11 mouse cellular contexts compared by ENCODE assay signal in genomic region chr10:86193863-86194434, GRCm38 (mm10).
A peak's percentile ranks its signal among the peaks of the same experiment; 100 is the strongest.
DNase-seq lines count a peak whose midpoint lies in the region; ATAC-seq and TF ChIP-seq lines count a peak whose summit lies in the region.
"Had no signal": no experiment of that assay in that cellular context is flagged by ENCODE, and none has a peak within 500 bp of the region (broad histone marks: within the 10 kb centered on the region; RNA-seq: fewer than 3 reads in every experiment).

No protein-coding gene starts in this region.

- 44% methylated on average over 4 of the region's 4 CpGs for WGBS in heart, adult 2 months
- WGBS in lung, postnatal 0 days = 34% methylated on average over 4 of the region's 4 CpGs
- WGBS in embryonic facial prominence, embryonic 10.5 days = 50% methylated on average over 4 of the region's 4 CpGs
- WGBS in limb, embryonic 12.5 days = 55% methylated on average over 4 of the region's 4 CpGs

- no peak overlapping the region for H3K9ac ChIP-seq in heart, adult 2 months (ENCODE audit: low read depth, low read length)
- H3K9ac ChIP-seq in lung, postnatal 0 days (replicated peaks; ENCODE audit: low read depth) = no peak overlapping the region
- no peak overlapping the region for H3K9ac ChIP-seq in limb, embryonic 12.5 days (replicated peaks)
- H3K9ac ChIP-seq: heart, embryonic 15.5 days; liver, embryonic 12.5 days had no signal

- no peak for TF ChIP-seq CTCF in heart, adult 2 months (IDR thresholded peaks at IDR 0.05)
- TF ChIP-seq CTCF in lung, postnatal 0 days (IDR thresholded peaks at IDR 0.05) = no peak

- peaks cover 3% of the 10 kb centered on the region; the same call in 1 of the 2 replicates for H3K4me1 ChIP-seq in heart, adult 2 months (ENCODE audit: control insufficient read depth, insufficient read depth, low read length)
- no peaks in the 10 kb centered on the region; the same call in 1 of the 2 replicates for H3K4me1 ChIP-seq in lung, postnatal 0 days (ENCODE audit: insufficient read depth, low read depth, low read length)
- H3K4me1 ChIP-seq in embryonic facial prominence, embryonic 10.5 days = peaks cover 14% of the 10 kb centered on the region
- peaks cover 16% of the 10 kb centered on the region for H3K4me1 ChIP-seq in limb, embryonic 12.5 days (replicated peaks)
- H3K4me1 ChIP-seq: liver, embryonic 12.5 days had no signal

- H3K4me2 ChIP-seq in lung, postnatal 0 days (replicated peaks; ENCODE audit: low read depth, low read length) = no peak overlapping the region
- H3K4me2 ChIP-seq in limb, embryonic 12.5 days = no peak overlapping the region
- H3K4me2 ChIP-seq: heart, embryonic 15.5 days; liver, embryonic 12.5 days had no signal

- H3K27ac ChIP-seq in heart, adult 2 months = no peak overlapping the region
- peak overlapping the region; percentile 3; the same call in 1 of the 2 replicates for H3K27ac ChIP-seq in lung, postnatal 0 days (ENCODE audit: low read length)
- H3K27ac ChIP-seq in embryonic facial prominence, embryonic 10.5 days (replicated peaks) = peak overlapping the region; percentile 25; the same call in 1 of the 2 replicates
- peak overlapping the region; percentile 41; the same call in 1 of the 2 replicates for H3K27ac ChIP-seq in limb, embryonic 12.5 days
- H3K27ac ChIP-seq: heart, embryonic 15.5 days; liver, embryonic 12.5 days had no signal

- ATAC-seq in lung, postnatal 0 days = no peak
- ATAC-seq in limb, embryonic 12.5 days (ENCODE audit: insufficient number of reproducible peaks, insufficient read depth, low FRiP score, low TSS enrichment, low read depth) = no peak
- ATAC-seq: liver, embryonic 12.5 days had no signal

- H3K4me3 ChIP-seq in heart, adult 2 months = no peak overlapping the region
- no peak overlapping the region for H3K4me3 ChIP-seq in lung, postnatal 0 days (ENCODE audit: low read depth, low read length)
- no peak overlapping the region for H3K4me3 ChIP-seq in embryonic facial prominence, embryonic 10.5 days
- H3K4me3 ChIP-seq in limb, embryonic 12.5 days (replicated peaks) = no peak overlapping the region
- H3K4me3 ChIP-seq: heart, embryonic 15.5 days; liver, embryonic 12.5 days had no signal

- no peak for TF ChIP-seq POLR2A in heart, adult 2 months (IDR thresholded peaks at IDR 0.05; ENCODE audit: insufficient read depth, low read depth, low read length)

- no peaks in the 10 kb centered on the region for H3K9me3 ChIP-seq in lung, postnatal 0 days (ENCODE audit: low read length)
- no peaks in the 10 kb centered on the region for H3K9me3 ChIP-seq in embryonic facial prominence, embryonic 10.5 days
- no peaks in the 10 kb centered on the region for H3K9me3 ChIP-seq in limb, embryonic 12.5 days
- H3K9me3 ChIP-seq: heart, embryonic 15.5 days; liver, embryonic 12.5 days had no signal

- H3K36me3 ChIP-seq in heart, adult 2 months (ENCODE audit: control insufficient read depth, insufficient read depth, low read length) = no peaks in the 10 kb centered on the region
- H3K36me3 ChIP-seq in lung, postnatal 0 days (ENCODE audit: insufficient read depth, low read length) = no peaks in the 10 kb centered on the region
- H3K36me3 ChIP-seq in embryonic facial prominence, embryonic 10.5 days (replicated peaks) = no peaks in the 10 kb centered on the region
- no peaks in the 10 kb centered on the region for H3K36me3 ChIP-seq in limb, embryonic 12.5 days
- H3K36me3 ChIP-seq: heart, embryonic 15.5 days; liver, embryonic 12.5 days had no signal

- no peaks in the 10 kb centered on the region for H3K27me3 ChIP-seq in heart, adult 2 months (ENCODE audit: control insufficient read depth, insufficient read depth, low read length)
- H3K27me3 ChIP-seq in lung, postnatal 0 days (replicated peaks; ENCODE audit: insufficient read depth, low read length) = no peaks in the 10 kb centered on the region
- no peaks in the 10 kb centered on the region for H3K27me3 ChIP-seq in embryonic facial prominence, embryonic 10.5 days (replicated peaks; ENCODE audit: low read depth, poor library complexity, severe bottlenecking)
- no peaks in the 10 kb centered on the region for H3K27me3 ChIP-seq in limb, embryonic 12.5 days
- H3K27me3 ChIP-seq: CH12.LX; heart, embryonic 15.5 days; liver, embryonic 12.5 days had no signal

- H3K79me2 ChIP-seq in heart, adult 2 months (replicated peaks; ENCODE audit: control insufficient read depth, insufficient read depth, low read length) = no peaks in the 10 kb centered on the region

- TF ChIP-seq EP300 in heart, adult 2 months (IDR thresholded peaks at IDR 0.05; ENCODE audit: insufficient read depth, low read depth, low read length) = no peak
- no peak for TF ChIP-seq EP300 in lung, postnatal 0 days (IDR thresholded peaks at IDR 0.05)

- intact Hi-C loops in heart, adult 2 months (cut with DNase I) = no loop called here
- intact Hi-C loops in heart, postnatal 10 days (cut with DNase I) = no loop called here

- DNase-seq in heart, adult 2 months = peak; percentile 18 to 32
- no peak for DNase-seq in heart, postnatal 10 days
- no peak for DNase-seq in lung, postnatal 0 days (ENCODE audit: low spot score)
- no peak for DNase-seq in lung, postnatal 25 days (ENCODE audit: low spot score)
- no peak for DNase-seq in embryonic facial prominence, embryonic 10.5 days (ENCODE audit: low spot score)
- DNase-seq in frontal cortex, postnatal 25 days (ENCODE audit: low spot score in 2 of 2) = no peak
- DNase-seq: lung, postnatal 4 days had no signal

Comparison
In these comparisons a context has a peak if more than half of its experiments do, and no peak if none do; other contexts are left out.
1. DNase-seq: peak in heart, adult 2 months (2 of 2); none in heart, postnatal 10 days (0 of 2), lung, postnatal 0 days (single experiment), lung, postnatal 25 days (single experiment), embryonic facial prominence, embryonic 10.5 days (single experiment) and frontal cortex, postnatal 25 days (0 of 2).